Mouse (Mus musculus): Measurements from ENCODE around the gene Gpr12.
"Not testable (repeated sequence)": the region's sequence is repeated elsewhere in the genome, so short reads cannot be mapped to it uniquely, and the experiment has no call there.

Gene Gpr12

GRCm38 (mm10) chr5:146584478-146585306 is at the start of gene Gpr12:
Gene Gpr12 (minus strand): TSS chr5:146585239.
- DNase-seq = no peak

- no peak for DNase-seq
These were observed 46.6 kb upstream of the Gpr12 start for GRCm38 (mm10) chr5:146631602-146632001.

DNA sequence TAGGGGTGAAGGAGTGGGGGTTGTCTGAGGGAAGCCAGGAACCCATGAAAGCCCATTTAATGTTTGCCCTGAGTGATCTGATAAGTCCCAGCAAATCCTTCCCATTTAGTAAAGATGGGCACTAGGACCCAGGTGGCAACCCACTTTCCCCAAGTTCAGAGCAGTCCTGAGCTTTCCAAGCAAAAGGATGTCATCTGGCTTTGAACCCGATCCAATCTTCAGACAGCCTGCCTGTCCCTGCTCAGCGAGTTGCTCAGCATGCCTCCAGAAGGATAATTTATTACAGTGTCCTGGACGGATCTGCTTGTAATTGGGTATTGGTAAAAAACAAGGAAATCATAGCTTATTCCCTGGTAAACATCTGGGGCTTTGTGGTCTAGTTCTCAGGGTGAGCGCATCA is 45.9 kb upstream of the Gpr12 start:
- no peak for DNase-seq

GRCm38 (mm10) chr5:146629636-146630035 is 44.6 kb upstream of the Gpr12 start:
- no peak for DNase-seq

DNA sequence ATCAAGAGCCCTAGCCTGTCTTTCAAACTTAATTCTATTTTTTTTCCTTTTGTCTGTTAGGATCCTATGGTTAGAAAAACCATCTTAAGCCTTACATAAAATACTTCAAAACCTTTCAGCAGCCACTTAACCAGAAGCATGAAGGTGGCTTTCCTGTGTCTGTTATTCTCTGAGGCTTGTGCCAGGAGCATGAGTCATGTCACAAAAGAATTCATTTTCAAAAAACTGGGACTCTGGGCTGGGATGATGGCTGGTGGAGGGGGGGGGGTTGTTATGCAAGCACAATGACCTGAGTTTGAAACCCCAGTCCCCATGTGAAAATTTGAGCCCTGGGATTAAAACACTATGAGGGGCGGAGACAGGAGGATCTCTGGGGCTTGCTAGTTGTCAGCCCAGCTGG is 43.8 kb upstream of the Gpr12 start:
- no peak for DNase-seq

GRCm38 (mm10) chr5:146627901-146628300 is 42.9 kb upstream of the Gpr12 start:
- DNase-seq = no peak

- DNase-seq = no peak
These were observed 40.7 kb upstream of the Gpr12 start for GRCm38 (mm10) chr5:146625635-146626311.

- no peak for DNase-seq
These were observed 26.8 kb upstream of the Gpr12 start for GRCm38 (mm10) chr5:146611830-146612229.

GRCm38 (mm10) chr5:146611009-146611408 is 26.0 kb upstream of the Gpr12 start:
- DNase-seq = no peak

- no peak for DNase-seq
These were observed 24.6 kb upstream of the Gpr12 start for GRCm38 (mm10) chr5:146609646-146610045.

- DNase-seq = no peak
These were observed 22.8 kb upstream of the Gpr12 start for GRCm38 (mm10) chr5:146607816-146608215.

DNA sequence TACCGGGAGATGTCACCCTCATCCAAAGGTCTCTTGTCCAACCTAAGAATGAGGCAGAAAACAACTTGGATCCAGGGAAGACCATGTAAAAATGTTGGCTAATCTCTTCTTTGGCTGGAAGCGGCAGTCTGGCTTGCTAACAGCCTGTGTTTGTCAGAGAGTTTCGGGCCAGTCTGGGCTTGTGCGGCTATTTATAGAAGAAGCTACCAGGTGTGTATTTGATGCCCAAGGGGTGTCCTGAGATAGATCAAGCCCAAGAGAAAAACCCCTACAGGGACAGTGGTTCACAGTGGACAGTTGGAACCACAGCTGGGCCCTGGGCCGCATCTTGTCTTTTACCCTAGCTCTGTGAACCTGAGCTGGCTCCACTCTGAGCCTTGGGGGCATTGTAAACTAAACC is 21.9 kb upstream of the Gpr12 start:
- no peak for DNase-seq

- DNase-seq = no peak
These were observed 21.2 kb upstream of the Gpr12 start for GRCm38 (mm10) chr5:146606221-146606620.

GRCm38 (mm10) chr5:146599970-146600369 is 14.9 kb upstream of the Gpr12 start:
- no peak for DNase-seq

DNA sequence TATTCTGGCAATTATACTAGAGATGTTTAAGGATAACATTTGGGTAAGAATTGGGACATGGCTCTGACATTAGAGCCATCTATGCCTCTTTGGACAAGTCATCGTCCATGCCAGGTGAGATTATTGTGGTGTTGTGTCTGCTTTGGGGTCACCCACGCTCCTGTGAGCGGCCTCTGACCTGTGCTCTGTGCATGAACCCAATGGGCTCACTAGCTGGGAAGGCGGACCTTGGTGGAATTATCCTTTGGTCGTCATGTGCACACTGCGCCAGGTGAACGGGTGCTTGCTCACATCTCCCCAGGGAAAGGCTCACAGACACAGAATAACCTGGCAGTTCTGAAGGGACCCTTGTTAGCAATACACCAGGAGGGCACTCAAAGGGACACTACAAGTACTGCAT is 14.2 kb upstream of the Gpr12 start:
- DNase-seq = not testable (repeated sequence)

- no peak for DNase-seq
These were observed 13.4 kb upstream of the Gpr12 start for GRCm38 (mm10) chr5:146598215-146599119.

- no peak for DNase-seq
These were observed 12.4 kb upstream of the Gpr12 start for GRCm38 (mm10) chr5:146597503-146597874.

DNA sequence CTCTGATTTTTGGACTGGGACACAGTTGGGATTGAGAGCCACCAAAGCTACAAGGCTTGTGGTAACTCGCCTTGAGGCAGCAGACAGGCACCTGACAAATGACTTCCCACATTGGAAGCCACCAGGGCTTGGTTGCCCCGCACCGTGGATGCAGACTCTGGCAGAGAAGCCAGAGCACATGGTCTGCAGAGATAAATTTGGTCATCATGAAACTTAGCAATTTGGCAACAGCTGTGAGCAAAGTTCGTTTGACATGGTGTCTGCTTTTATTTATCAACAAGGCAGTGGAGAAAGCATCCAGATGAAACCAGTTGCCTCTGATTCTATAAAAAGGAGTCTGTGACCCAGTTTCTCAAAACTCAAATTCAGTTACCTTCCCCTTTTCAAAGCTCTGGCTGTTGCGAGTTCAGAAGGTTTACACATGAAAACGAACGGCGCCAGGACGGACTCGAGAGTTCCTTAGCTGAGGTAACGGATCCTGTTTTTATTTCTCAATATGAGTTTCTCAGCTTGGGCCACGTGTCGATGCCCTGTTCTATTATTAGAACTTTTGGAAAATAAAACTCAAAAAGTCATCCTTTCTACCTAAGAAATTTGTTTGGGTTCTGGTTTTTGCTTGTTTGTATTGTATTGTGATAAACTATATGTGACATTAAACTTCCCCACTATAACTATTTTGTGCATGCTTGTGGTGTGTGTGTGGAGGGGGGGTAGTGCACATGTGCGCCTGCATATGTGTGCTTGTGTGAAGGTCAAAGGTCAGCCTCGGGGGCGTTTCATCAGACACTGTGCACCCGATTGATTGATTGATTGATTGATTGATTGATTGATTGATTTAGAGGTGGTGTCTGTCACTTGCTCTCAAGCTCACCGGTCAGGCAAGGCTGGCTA is 11.8 kb upstream of the Gpr12 start:
- DNase-seq = no peak

DNA sequence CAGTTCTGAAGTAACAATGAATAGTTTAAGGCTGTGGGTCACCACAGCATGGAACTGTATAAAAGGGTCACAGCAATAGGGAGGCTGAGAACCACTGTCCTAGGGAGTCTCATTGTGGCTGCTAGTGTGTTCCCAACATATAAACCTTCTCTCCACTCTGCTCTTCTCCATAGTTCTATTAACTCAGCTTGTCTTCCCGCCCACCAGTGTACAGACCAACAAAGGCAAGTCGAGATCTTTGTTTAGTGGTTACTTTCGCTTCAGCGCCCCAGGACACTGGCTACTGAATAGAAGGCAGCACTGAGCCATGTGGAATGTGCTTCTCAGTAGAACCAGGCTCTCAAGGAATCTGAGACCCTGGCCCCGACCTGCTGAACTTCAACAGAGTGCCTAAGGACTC is 7.5 kb upstream of the Gpr12 start:
- no peak for DNase-seq

- no peak for DNase-seq
These were observed 6.6 kb upstream of the Gpr12 start for GRCm38 (mm10) chr5:146591636-146592035.

- DNase-seq = no peak
These were observed 5.9 kb upstream of the Gpr12 start for GRCm38 (mm10) chr5:146590987-146591386.

DNA sequence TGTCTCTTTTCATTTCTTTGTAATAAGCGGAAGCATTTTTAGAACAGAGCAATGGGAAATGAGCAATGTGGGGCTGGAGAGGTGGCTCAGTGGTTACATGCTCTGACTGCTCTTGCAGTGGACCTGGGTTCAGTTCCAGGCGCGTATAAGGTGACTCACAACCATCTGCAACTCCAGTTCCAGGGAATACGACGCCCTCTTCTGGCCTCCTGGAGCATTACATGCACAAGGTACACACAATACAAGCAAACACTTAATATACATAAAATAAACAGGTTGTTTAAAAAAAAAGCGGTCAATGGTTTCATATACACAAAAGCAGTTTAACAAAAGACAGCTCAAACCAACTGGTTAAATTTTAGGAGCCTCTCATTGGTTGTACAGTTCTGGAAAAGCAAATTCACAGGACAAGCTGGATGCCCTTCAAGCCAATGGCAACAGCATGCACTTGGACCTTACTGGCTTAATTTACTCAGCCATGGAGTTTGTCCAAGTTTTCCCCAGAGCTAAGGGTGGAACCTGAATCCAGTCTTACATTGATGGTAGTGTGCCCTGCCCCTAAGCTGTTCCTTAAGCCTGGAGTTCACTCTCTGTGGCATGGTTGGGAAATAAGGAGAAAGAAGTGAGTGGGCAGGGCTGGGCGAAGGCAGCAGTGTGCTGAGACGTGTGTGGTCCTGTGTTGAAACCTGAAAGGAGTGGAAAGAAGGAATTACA is 1.5 kb upstream of the Gpr12 start:
- DNase-seq = no peak

Measured in cerebellum, adult 11 months (tissue).